13 mouse cellular contexts compared by ENCODE assay signal in the genomic region with DNA sequence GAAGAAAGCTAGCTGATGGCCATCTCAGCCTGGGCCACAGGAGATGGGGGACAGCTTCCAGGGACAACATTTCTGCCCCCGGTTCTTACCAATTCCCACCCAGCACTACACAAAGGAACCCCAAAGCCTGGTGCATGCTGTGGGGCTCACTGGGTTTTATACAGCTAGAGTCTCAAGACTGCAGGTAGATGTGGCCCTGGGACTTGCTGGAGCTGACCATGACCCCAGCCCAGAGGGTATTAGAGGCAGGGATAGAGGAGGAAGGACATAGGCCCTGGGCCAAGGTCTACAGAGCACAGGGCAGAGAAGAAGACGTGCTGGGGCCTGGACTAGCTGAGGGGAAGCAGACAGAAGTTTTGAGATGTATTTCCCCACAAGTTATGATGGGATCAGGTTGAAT. TPM values are rescaled to one million over a fixed set of nuclear protein-coding genes. Genes with fewer than 3 reads are reported as not detected.
DNase-seq lines count a peak whose midpoint lies in the region; ATAC-seq lines count a peak whose summit lies in the region.
"Had no signal": no experiment of that assay in that cellular context is flagged by ENCODE, and none has a peak within 500 bp of the region (broad histone marks: within the 10 kb centered on the region; RNA-seq: fewer than 3 reads in every experiment).

No protein-coding gene starts in this region.

- peaks cover 37% of the 10 kb centered on the region for H3K4me1 ChIP-seq in heart, embryonic 16.5 days (ENCODE audit: control insufficient read depth, insufficient read depth, low read length)
- H3K4me1 ChIP-seq in megakaryocyte, embryonic 14.5 days = peaks cover 83% of the 10 kb centered on the region
- peaks cover 31% of the 10 kb centered on the region for H3K4me1 ChIP-seq in intestine, embryonic 15.5 days (replicated peaks)

- peak overlapping the region; percentile 66 for H3K27ac ChIP-seq in heart, embryonic 16.5 days (ENCODE audit: low read length)
- peak overlapping the region; percentile 44; the same call in 1 of the 2 replicates for H3K27ac ChIP-seq in intestine, embryonic 15.5 days
- H3K27ac ChIP-seq: hindbrain, embryonic 14.5 days; layer of hippocampus, adult 2 months; midbrain, embryonic 15.5 days had no signal

- H3K27me3 ChIP-seq in heart, embryonic 16.5 days (ENCODE audit: control insufficient read depth, insufficient read depth, low read length) = no peaks in the 10 kb centered on the region
- H3K27me3 ChIP-seq in megakaryocyte, embryonic 14.5 days (replicated peaks) = peaks cover 45% of the 10 kb centered on the region
- no peaks in the 10 kb centered on the region for H3K27me3 ChIP-seq in intestine, embryonic 15.5 days (replicated peaks)
- H3K27me3 ChIP-seq: CH12.LX; midbrain, embryonic 15.5 days had no signal

- H3K9ac ChIP-seq in heart, embryonic 16.5 days (ENCODE audit: low read length) = peak overlapping the region; percentile 71
- H3K9ac ChIP-seq in intestine, embryonic 15.5 days = peak overlapping the region; percentile 36; the same call in 1 of the 2 replicates
- H3K9ac ChIP-seq: hindbrain, embryonic 14.5 days; midbrain, embryonic 15.5 days had no signal

- H3K4me3 ChIP-seq in heart, embryonic 16.5 days (ENCODE audit: low read length) = peak overlapping the region; percentile 52
- peak overlapping the region; percentile 80 for H3K4me3 ChIP-seq in megakaryocyte, embryonic 14.5 days (replicated peaks)
- peak overlapping the region; percentile 28 for H3K4me3 ChIP-seq in intestine, embryonic 15.5 days (replicated peaks)
- H3K4me3 ChIP-seq: layer of hippocampus, adult 2 months; midbrain, embryonic 15.5 days had no signal

- H3K9me3 ChIP-seq in heart, embryonic 16.5 days (replicated peaks; ENCODE audit: control insufficient read depth, low read length) = no peaks in the 10 kb centered on the region
- no peaks in the 10 kb centered on the region for H3K9me3 ChIP-seq in megakaryocyte, embryonic 14.5 days
- no peaks in the 10 kb centered on the region for H3K9me3 ChIP-seq in intestine, embryonic 15.5 days
- H3K9me3 ChIP-seq: midbrain, embryonic 15.5 days had no signal

- H3K36me3 ChIP-seq in heart, embryonic 16.5 days (ENCODE audit: control insufficient read depth, insufficient read depth) = peaks cover 10% of the 10 kb centered on the region; the same call in 1 of the 2 replicates
- H3K36me3 ChIP-seq in megakaryocyte, embryonic 14.5 days (replicated peaks; ENCODE audit: low read length) = peaks cover 8% of the 10 kb centered on the region
- H3K36me3 ChIP-seq in intestine, embryonic 15.5 days = peaks cover 11% of the 10 kb centered on the region; the same call in 1 of the 2 replicates
- H3K36me3 ChIP-seq: midbrain, embryonic 15.5 days had no signal

- no peak for DNase-seq in heart, adult 9 months (ENCODE audit: low spot score in 2 of 2)
- peak; percentile 40 for DNase-seq in testis, postnatal 10 days (ENCODE audit: low spot score)
- DNase-seq in cerebellum, postnatal 4 days (ENCODE audit: low spot score in 2 of 2) = no peak
- DNase-seq: lung, adult 18-20 months; right cerebral cortex, adult 18-20 months had no signal

- WGBS in heart, embryonic 16.5 days = 82% methylated on average over 2 of the region's 2 CpGs
- 79% methylated on average over 2 of the region's 2 CpGs for WGBS in intestine, embryonic 15.5 days

- peak overlapping the region; percentile 69 for H3K4me2 ChIP-seq in heart, embryonic 16.5 days (ENCODE audit: low read depth, low read length)
- H3K4me2 ChIP-seq in intestine, embryonic 15.5 days (replicated peaks) = peak overlapping the region; percentile 53
- H3K4me2 ChIP-seq: midbrain, embryonic 15.5 days had no signal

- no peak for ATAC-seq in heart, embryonic 16.5 days (replicated peaks; ENCODE audit: extremely low read depth, insufficient read depth, low FRiP score)
- ATAC-seq in megakaryocyte, adult 5-6 weeks (ENCODE audit: poor library complexity, severe bottlenecking) = no peak
- no peak for ATAC-seq in intestine, embryonic 15.5 days
- ATAC-seq: midbrain, embryonic 15.5 days had no signal

RNA-seq across cellular contexts. Expression of gene Myl9, which starts 1.7 kb away (rescaled TPM):
- 1,725 and 1,731 TPM in 2 replicates for polyA plus RNA-seq in heart, embryonic 16.5 days (2015; fragmentation: Nextera tagmentation; extraction: Ambion mirVana)
- 143 and 182 TPM in 2 replicates for polyA plus RNA-seq in megakaryocyte, embryonic 14.5 days (2012; ENCODE audit: insufficient read depth, low replicate concordance)
- total RNA-seq in megakaryocyte, adult 5-6 weeks (2015) = not detected in 2 replicates
- not detected in 2 replicates for total RNA-seq in megakaryocyte, adult 5-6 weeks (2017)
- polyA plus RNA-seq in intestine, embryonic 15.5 days (2015; fragmentation: Nextera tagmentation; extraction: Ambion mirVana) = 1,100 and 1,103 TPM in 2 replicates
- total RNA-seq: CH12.LX had no signal

Comparison
In these comparisons a context has a peak if more than half of its experiments do, and no peak if none do; other contexts are left out.
1. H3K4me3 ChIP-seq: peak in every context shown above with its lines; median percentile 80 in megakaryocyte, embryonic 14.5 days; 52 in heart, embryonic 16.5 days; 28 in intestine, embryonic 15.5 days.